Mouse (Mus musculus): Measurements from ENCODE around the gene Chchd4. TPM values are rescaled to one million over a fixed set of nuclear protein-coding genes. Genes with fewer than 3 reads are reported as not detected.
A peak's percentile ranks its signal among the peaks of the same experiment; 100 is the strongest.
"Not testable (repeated sequence)": the region's sequence is repeated elsewhere in the genome, so short reads cannot be mapped to it uniquely, and the experiment has no call there.

Chchd4 gene
- total RNA-seq, 2 experiments from 2014 or later: 14.6 to 15.4 TPM

GRCm38 (mm10) chr6:91476541-91476940, 3.2 kb upstream of the Chchd4 start:
- no peak for DNase-seq
- intact Hi-C loops (cut with DNase I): no loop called here

GRCm38 (mm10) chr6:91474441-91475190, 1.3 kb upstream of the Chchd4 start:
- intact Hi-C loops (cut with DNase I): loop anchor here (2.0 kb wide), 1 partner anchor 34 kb away; no protein-coding TSS in a partner anchor
- DNase-seq: peak in 1 of 2 experiments; percentile 31

- peak in 1 of 2 experiments; percentile 19 for DNase-seq
- intact Hi-C loops (cut with DNase I): loop anchor here (2.0 kb wide), 2 partner anchors 33 to 35 kb away; no protein-coding TSS in a partner anchor
Observed at GRCm38 (mm10) chr6:91473805-91474440, 577 bp upstream of the Chchd4 start.

GRCm38 (mm10) chr6:91472319-91472718, 1.0 kb downstream of the Chchd4 start:
- intact Hi-C loops (cut with DNase I): loop anchor here (2.0 kb wide), 1 partner anchor 32 kb away; no protein-coding TSS in a partner anchor
- no peak for DNase-seq

GRCm38 (mm10) chr6:91471427-91471826, 1.9 kb downstream of the Chchd4 start:
- DNase-seq; intact Hi-C loops (cut with DNase I): not testable (repeated sequence)

GRCm38 (mm10) chr6:91470712-91471111, 2.6 kb downstream of the Chchd4 start:
- no peak for DNase-seq
- intact Hi-C loops (cut with DNase I): no loop called here

GRCm38 (mm10) chr6:91467106-91467505, 6.2 kb downstream of the Chchd4 start:
- DNase-seq: no peak

GRCm38 (mm10) chr6:91465756-91466155, 7.6 kb downstream of the Chchd4 start:
- no peak for DNase-seq
- intact Hi-C loops (cut with DNase I): no loop called here

More at GRCm38 (mm10) chr6:91467106-91467505, 6.2 kb downstream of the Chchd4 start:
- intact Hi-C loops (cut with DNase I): no loop called here

- no peak for DNase-seq
- intact Hi-C loops (cut with DNase I): no loop called here
Observed at GRCm38 (mm10) chr6:91459471-91459870, 13.9 kb downstream of the Chchd4 start.

- intact Hi-C loops (cut with DNase I): no loop called here
Observed at GRCm38 (mm10) chr6:91454546-91454945, 18.8 kb downstream of the Chchd4 start.

GRCm38 (mm10) chr6:91452056-91452455, 21.3 kb downstream of the Chchd4 start:
- DNase-seq: no peak
- intact Hi-C loops (cut with DNase I): no loop called here

More at GRCm38 (mm10) chr6:91454546-91454945, 18.8 kb downstream of the Chchd4 start:
- no peak for DNase-seq

- intact Hi-C loops (cut with DNase I): no loop called here
- no peak for DNase-seq
Observed at GRCm38 (mm10) chr6:91449472-91450225, 23.7 kb downstream of the Chchd4 start.

GRCm38 (mm10) chr6:91445316-91445715, 28.0 kb downstream of the Chchd4 start:
- intact Hi-C loops (cut with DNase I): no loop called here
- no peak for DNase-seq

GRCm38 (mm10) chr6:91441145-91441662, 32.1 kb downstream of the Chchd4 start:
- intact Hi-C loops (cut with DNase I): loop anchor here (2.0 kb wide), 2 partner anchors 32 to 70 kb away; partner anchors contain the start of genes Chchd4 and Tmem43

GRCm38 (mm10) chr6:91440474-91441144, 32.7 kb downstream of the Chchd4 start:
- intact Hi-C loops (cut with DNase I): loop anchor here (2.0 kb wide), 2 partner anchors 32 to 70 kb away; partner anchors contain the start of genes Chchd4 and Tmem43
- DNase-seq: peak; percentile 93 to 98

More at GRCm38 (mm10) chr6:91441145-91441662, 32.1 kb downstream of the Chchd4 start:
- peak in 1 of 2 experiments; percentile 2 for DNase-seq

- DNase-seq: no peak
Observed at GRCm38 (mm10) chr6:91424151-91424550, 49.2 kb downstream of the Chchd4 start.

GRCm38 (mm10) chr6:91421629-91422028, 51.7 kb downstream of the Chchd4 start:
- intact Hi-C loops (cut with DNase I): no loop called here
- DNase-seq: no peak

More at GRCm38 (mm10) chr6:91424151-91424550, 49.2 kb downstream of the Chchd4 start:
- intact Hi-C loops (cut with DNase I): no loop called here

- no peak for DNase-seq
- intact Hi-C loops (cut with DNase I): no loop called here
Observed at GRCm38 (mm10) chr6:91417291-91417845, 56.0 kb downstream of the Chchd4 start.

- DNase-seq: no peak
- intact Hi-C loops (cut with DNase I): no loop called here
Observed at GRCm38 (mm10) chr6:91416146-91416545, 57.2 kb downstream of the Chchd4 start.
